Mouse (Mus musculus): ENCODE measurements around the gene Slc17a7.

Slc17a7 gene

DNA sequence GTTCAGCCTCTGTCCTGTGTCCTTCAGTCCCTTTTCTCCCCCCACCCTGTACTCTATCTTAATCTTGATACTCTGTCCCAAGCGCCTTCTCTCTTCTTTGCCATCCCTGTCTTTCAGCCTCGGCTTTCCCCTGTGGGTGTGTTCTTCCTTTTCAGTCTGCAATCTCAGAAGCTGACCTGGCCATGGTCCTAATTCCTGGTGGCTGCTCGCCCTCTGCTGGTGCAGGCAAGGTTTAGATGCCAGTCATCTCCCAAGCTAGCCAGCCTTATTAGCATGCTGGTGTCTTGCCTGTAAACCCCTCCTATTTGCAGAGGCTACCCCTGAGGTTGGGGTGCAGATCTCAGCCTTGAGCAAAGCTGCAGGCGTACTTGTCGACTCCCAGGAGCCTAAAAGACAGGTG, 34.7 kb downstream of the Slc17a7 start:
- DNase-seq (ENCODE audit: low read depth, low spot score): no peak

DNA sequence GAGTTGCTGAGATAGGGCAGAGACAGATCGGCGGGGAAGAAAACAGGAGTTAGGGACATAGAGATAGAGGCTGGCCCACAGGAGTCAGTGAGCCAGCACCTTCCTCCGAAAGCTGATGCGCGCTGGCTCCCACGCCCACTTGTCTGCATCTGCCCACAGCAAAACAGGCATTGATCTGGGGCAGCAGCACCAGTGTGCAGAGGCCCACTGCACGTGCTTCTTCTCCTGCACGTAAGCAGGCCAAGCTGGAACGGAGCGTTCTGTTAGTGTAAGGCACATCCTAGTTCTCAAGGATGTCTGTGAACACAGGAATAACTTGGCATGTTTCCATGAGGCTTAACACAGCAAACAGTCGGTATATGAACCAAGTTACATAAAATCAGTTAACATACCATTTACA, 35.2 kb downstream of the Slc17a7 start:
- no peak for DNase-seq (ENCODE audit: low read depth, low spot score)

DNA sequence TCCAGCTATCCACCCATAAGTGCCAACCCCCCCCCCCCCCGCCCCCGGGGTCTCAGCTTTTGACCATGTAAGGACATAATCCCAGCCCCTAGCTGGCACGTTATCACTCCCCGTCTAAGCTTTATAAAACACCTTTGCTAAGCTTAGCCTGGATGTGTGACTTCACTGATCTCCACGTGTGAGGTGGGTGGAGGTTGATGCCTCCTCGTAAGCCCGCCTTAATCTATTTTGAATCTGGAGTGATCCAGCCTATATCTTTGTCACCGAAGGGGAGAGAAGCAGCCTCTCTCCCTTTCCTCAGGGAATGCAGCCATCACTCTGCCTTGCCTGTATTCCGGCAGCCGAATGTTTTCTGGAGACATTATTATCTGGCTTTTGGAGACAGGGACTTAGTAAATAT, 38.9 kb downstream of the Slc17a7 start:
- DNase-seq (ENCODE audit: low read depth, low spot score): peak; percentile 75

DNA sequence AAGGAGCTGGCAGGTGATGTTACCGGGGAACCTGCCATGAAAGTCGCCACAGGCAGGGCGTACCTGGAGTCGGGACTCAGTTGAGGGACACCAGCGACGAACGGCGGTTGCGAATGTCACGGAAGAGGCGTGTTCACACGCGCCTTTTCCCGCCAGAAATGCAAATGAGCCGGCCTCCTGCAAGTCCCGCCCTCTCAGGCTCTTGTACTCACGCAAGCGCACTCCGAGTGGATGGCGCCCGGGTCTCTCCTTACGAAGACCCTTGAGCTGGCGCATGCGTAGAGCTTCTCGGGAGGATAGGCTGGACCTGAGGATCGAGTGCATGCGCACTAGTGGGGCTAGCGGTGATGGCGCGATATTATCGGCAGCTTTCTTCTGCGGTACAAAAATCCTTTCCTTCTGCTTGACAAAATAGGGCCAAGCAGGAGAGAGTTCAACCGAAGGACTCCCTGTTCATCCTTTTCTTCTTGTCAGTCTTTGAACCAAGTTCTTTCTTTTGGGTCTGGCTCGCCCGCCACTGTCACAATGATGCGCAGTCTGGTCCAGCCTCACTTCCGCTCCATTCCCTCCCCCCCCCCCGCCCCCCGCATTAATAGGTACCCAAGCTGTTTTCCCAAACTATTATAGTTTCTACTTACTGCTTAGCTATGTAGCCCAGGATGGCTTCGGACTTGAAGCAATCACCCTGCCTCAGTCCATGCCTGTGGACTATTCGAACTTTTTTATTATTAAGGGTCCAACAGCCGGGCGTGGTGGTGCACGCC, 40.8 kb downstream of the Slc17a7 start, which contains the start of gene Ccdc155:
Gene Ccdc155 (minus strand): TSS at position 513 of the 764 bp plus-strand sequence.
- peak; percentile 95 for DNase-seq (ENCODE audit: low read depth, low spot score)

DNA sequence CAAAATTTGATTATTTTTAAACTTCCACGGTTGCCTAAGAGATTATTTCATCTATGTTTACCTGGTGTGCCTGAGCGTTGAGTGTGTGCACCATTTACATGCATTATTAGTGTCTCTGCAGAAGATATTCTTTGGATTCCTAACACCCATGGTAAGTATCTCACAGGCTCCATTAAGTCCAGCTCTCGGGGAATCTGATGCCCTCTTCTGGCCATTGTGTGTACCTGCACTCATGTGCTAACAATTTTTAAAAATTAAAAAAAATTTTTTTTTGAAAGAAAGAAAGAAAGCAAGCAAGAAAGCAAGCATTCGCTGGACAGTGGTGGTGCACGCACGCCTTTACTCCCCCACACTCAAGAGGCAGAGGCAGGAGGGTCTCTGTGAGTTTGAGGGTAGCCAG, 44.5 kb downstream of the Slc17a7 start:
- DNase-seq (ENCODE audit: low read depth, low spot score): no peak

DNA sequence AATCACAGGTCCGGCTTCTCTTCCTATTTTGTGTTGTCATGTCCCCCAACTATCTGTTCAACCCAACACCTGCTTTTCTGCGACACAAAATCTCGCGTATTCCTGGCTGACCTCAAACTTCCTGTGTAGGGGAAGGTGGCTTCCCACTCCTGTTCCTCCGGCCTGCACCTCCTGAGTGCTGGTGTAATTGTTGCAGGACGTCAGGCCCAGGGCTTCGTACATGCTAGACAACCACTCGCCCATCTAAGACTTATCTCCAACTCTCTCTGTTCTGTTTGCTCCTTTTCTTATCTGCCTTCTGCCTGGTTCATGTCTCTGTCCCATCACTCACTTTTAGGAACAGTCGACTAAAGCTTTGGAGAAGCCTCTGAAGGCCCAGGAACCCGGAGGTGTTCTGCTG, 47.3 kb downstream of the Slc17a7 start:
- no peak for DNase-seq (ENCODE audit: low read depth, low spot score)

DNA sequence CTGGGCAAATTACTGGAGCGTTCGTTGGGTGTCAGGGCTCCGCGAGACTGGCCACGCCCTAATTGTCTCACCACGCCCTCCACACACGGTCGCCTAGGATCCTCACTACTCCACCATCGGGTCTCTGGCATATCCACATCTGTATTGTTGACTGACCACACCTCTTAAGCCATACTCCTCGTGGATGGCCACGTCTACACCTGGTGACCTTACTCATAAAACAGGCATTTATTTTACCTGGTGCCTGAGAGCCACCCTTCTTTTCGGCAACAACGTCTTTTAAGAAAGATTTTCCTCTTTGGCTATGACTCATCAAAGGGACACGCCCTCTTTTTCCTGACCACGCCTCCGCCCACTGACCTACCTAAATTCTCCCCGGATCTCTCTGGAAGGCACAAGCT, 48.1 kb downstream of the Slc17a7 start, which contains the start of gene Dkkl1:
Gene Dkkl1 (minus strand): TSS at position 297 of the 401 bp plus-strand sequence.
- no peak for DNase-seq (ENCODE audit: low read depth, low spot score)

DNA sequence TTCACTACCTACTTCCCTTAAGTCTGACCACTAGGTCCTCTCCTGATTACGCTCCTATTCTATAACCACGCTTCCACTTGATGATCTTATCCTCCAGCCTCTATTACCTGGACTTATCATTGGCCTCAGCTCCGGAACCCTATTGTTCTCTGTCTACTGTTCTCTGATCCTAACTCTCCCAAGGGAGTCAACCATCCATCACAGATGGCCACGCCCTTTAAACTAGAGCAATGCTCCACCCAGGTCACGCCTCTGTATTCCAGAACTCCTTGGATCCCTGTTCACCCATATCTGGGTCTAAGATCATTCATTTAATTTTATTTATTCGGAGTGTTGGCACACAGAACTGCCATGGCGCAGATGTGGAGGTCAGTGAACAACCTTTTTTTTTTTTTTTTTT, 48.6 kb downstream of the Slc17a7 start:
- no peak for DNase-seq (ENCODE audit: low read depth, low spot score)

DNA sequence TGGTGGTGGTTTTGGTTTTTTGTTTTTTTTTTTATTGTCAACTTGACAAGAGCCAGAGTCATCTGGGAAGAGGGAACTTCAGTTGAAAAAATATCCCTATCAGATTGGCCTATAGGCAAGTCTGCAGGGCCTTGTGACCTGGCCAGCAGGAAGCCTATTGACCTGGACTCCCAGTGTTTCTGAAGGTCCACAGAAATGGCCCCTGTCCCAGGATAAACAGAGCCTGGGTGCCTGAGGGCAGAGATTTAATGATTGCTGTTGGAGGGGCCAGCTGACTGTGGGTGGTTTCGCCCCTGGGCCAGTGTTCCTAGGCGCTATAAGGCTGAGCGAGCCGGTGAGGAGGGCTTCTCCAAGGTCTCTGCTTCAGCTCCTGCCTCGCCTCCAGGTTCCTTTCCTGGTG, 50.0 kb downstream of the Slc17a7 start:
- no peak for DNase-seq (ENCODE audit: low read depth, low spot score)

DNA sequence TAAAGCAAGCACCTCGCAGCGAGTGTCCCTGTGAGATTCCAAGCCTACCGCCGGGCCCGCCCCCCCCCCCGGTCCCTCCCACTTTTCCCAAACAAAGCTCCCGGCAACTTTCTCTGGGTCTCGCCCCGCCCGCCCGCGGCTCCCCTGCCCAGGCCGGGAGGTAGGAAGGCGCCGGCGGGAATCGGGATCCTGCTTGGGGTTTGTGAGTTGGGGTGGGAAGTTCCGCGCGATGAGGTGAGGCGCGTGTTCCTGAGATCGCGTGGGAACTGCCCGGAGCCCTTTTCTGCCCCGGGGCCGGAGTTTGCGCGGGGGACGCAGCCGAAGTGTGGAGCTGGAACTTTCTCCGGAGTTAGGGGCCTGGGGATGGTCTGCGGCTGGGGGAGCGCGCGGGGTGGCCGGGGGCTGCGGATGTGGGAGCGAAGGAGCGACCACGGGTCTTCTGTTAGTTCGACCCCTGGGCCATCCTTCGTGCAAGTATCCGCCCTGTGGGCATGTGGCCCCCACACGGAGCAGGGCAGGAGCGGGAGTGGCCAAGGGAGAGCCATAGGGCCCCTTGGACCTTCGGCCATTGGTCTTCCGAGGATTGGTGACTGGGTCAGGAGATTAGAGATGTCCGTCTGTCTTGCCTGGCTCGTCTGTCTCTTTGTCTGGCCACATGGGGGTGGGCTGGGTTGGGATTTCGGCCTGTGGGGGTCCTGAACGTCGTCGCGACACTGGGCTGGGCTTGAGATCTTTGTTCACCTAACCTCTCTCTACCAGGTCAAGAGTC, 52.1 kb downstream of the Slc17a7 start, which contains the start of gene Tead2:
Gene Tead2 (plus strand): TSS at position 81 of the 769 bp plus-strand sequence.
- no peak for DNase-seq (ENCODE audit: low read depth, low spot score)

DNA sequence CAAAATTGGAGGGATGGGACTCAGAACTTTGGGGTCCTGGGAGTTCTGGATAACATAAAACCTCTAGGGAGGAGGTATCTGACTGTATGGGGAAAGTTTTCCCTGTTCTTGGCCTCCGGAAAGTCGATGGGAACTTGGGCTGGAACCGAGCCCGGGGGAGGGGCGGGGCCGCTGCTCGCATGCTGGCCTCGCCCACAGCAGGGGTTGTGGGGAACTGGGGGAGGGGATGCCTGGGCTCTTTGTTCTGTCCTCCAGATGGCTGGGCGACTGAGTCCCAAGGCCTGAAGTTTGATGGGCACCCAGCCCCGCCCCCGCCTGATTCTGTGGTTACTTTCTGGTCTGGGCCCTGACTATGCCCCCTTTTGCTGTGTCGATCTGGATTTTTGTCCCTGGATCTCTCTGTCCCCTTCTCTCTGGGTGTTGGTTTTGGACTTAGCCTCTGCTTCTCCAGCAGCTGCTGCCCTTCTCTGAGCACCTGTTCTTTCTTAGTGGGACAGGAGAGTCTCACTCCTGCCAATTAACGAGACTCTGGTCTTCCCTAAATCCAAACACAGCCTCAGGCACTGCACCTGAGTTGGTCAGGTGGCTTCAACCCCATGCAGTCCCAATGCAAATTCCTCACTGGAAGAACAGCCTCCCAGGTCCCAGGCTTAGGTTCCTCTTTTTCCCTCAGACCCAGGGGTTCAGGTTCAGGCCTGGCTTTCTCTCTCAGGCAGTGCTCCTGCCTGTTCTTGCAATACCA, 52.9 kb downstream of the Slc17a7 start:
- no peak for DNase-seq (ENCODE audit: low read depth, low spot score)

DNA sequence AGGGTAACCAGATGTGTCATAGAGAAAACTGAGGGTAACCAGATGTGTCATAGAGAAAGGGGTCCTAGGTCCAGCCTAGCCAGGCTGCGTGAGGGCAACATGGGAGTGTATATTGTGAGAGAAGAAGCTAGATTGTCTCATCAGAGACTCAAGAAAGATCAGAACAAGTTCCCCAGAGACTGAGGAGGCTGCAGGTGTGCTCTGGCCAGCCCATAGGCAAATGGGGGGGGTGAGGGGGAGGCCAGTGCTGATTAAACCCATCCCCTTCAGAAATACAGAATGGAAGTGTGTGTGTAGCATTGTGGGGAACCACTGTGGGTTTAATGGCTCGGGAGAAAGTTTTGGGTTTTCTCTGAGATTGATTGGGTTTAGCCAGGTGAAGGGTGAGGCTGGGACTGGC, 57.9 kb downstream of the Slc17a7 start:
- no peak for DNase-seq (ENCODE audit: low read depth, low spot score)

DNA sequence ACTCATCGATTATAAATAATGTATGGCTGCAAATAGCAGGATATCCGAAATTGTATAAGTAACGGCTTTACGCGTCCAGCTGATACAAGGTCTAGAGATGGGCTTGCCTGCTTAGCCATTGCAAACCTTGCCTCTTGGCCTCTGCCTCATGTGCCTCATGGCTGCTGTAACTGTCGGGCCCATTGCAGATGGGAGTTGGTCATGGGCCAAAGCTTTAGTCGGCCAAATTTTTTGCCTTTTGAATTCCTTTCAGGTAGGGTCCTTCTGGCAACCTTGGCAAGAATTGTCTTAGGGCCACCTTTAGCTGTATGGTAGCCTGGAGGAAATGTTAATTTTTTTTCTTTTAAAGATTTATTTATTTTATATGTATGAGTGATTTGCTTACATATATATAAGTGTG, 61.1 kb downstream of the Slc17a7 start:
- DNase-seq (ENCODE audit: low read depth, low spot score): no peak

Measured in telencephalon, adult 2 months (tissue).